In genomic region chr19:47240957-47241356, GRCm38 (mm10) we compare ENCODE assay signal across 12 mouse cellular contexts.
A peak's percentile ranks its signal among the peaks of the same experiment; 100 is the strongest.
DNase-seq lines count a peak whose midpoint lies in the region; ATAC-seq and TF ChIP-seq lines count a peak whose summit lies in the region.
"Had no signal": no experiment of that assay in that cellular context is flagged by ENCODE, and none has a peak within 500 bp of the region (broad histone marks: within the 10 kb centered on the region; RNA-seq: fewer than 3 reads in every experiment).

No protein-coding gene starts in this region.

- H3K27ac ChIP-seq in forebrain, embryonic 11.5 days (ENCODE audit: low read depth, low read length), result no peak overlapping the region
- no peak overlapping the region for H3K27ac ChIP-seq in forebrain, embryonic 15.5 days (replicated peaks)
- no peak overlapping the region for H3K27ac ChIP-seq in kidney, embryonic 15.5 days
- H3K27ac ChIP-seq in kidney, adult 2 months (ENCODE audit: insufficient read depth, low read depth, low read length), result no peak overlapping the region
- no peak overlapping the region for H3K27ac ChIP-seq in limb, embryonic 12.5 days
- H3K27ac ChIP-seq: liver, embryonic 15.5 days had no signal

- TF ChIP-seq POLR2A in kidney, adult 2 months (IDR thresholded peaks at IDR 0.05; ENCODE audit: low read depth, low read length), result no peak

- 68% methylated on average over 7 of the region's 7 CpGs for WGBS in forebrain, embryonic 11.5 days
- 70% methylated on average over 7 of the region's 7 CpGs for WGBS in forebrain, embryonic 15.5 days
- WGBS in kidney, embryonic 15.5 days, result 68% methylated on average over 7 of the region's 7 CpGs
- 74% methylated on average over 7 of the region's 7 CpGs for WGBS in kidney, adult 2 months
- 59% methylated on average over 7 of the region's 7 CpGs for WGBS in limb, embryonic 12.5 days

- ATAC-seq in forebrain, embryonic 11.5 days (replicated peaks; ENCODE audit: low FRiP score), result no peak
- ATAC-seq in forebrain, embryonic 15.5 days (replicated peaks), result no peak
- no peak for ATAC-seq in kidney, embryonic 15.5 days (replicated peaks; ENCODE audit: low FRiP score)
- ATAC-seq in limb, embryonic 12.5 days (ENCODE audit: insufficient number of reproducible peaks, insufficient read depth, low FRiP score, low TSS enrichment, low read depth), result no peak

- H3K4me2 ChIP-seq in forebrain, embryonic 11.5 days (ENCODE audit: low read depth, low read length, severe bottlenecking), result peak overlapping the region; percentile 45; the same call in 1 of the 2 replicates
- H3K4me2 ChIP-seq in forebrain, embryonic 15.5 days (replicated peaks), result no peak overlapping the region
- peak overlapping the region; percentile 57 for H3K4me2 ChIP-seq in kidney, embryonic 15.5 days
- peak overlapping the region; percentile 57 for H3K4me2 ChIP-seq in limb, embryonic 12.5 days

- 0 out of 2 replicates have a peak, but pooled peaks cover 2% of the 10 kb centered on the region for H3K4me1 ChIP-seq in forebrain, embryonic 11.5 days (replicated peaks; ENCODE audit: control insufficient read depth, insufficient read depth, low read length)
- no peaks in the 10 kb centered on the region for H3K4me1 ChIP-seq in forebrain, embryonic 15.5 days
- peaks cover 16% of the 10 kb centered on the region for H3K4me1 ChIP-seq in kidney, embryonic 15.5 days
- H3K4me1 ChIP-seq in kidney, adult 2 months (ENCODE audit: control insufficient read depth, insufficient read depth, low read length), result no peaks in the 10 kb centered on the region
- H3K4me1 ChIP-seq in limb, embryonic 12.5 days (replicated peaks), result peaks cover 10% of the 10 kb centered on the region; the same call in 1 of the 2 replicates
- H3K4me1 ChIP-seq: liver, embryonic 15.5 days had no signal

- H3K9ac ChIP-seq in forebrain, embryonic 11.5 days (ENCODE audit: low read length), result no peak overlapping the region
- no peak overlapping the region for H3K9ac ChIP-seq in forebrain, embryonic 15.5 days (replicated peaks)
- H3K9ac ChIP-seq in kidney, embryonic 15.5 days, result no peak overlapping the region
- no peak overlapping the region for H3K9ac ChIP-seq in limb, embryonic 12.5 days (replicated peaks)
- H3K9ac ChIP-seq: liver, embryonic 15.5 days had no signal

- H3K4me3 ChIP-seq in forebrain, embryonic 11.5 days (ENCODE audit: low read depth, low read length), result peak overlapping the region; percentile 22
- no peak overlapping the region for H3K4me3 ChIP-seq in forebrain, embryonic 15.5 days
- peak overlapping the region; percentile 41 for H3K4me3 ChIP-seq in kidney, embryonic 15.5 days (replicated peaks)
- no peak overlapping the region for H3K4me3 ChIP-seq in kidney, adult 2 months (ENCODE audit: insufficient read depth, low read depth, low read length)
- peak overlapping the region; percentile 40; the same call in 1 of the 2 replicates for H3K4me3 ChIP-seq in limb, embryonic 12.5 days (replicated peaks)
- H3K4me3 ChIP-seq: megakaryocyte, embryonic 14.5 days had no signal

- H3K36me3 ChIP-seq in forebrain, embryonic 11.5 days (ENCODE audit: control insufficient read depth, insufficient read depth, low read length), result no peaks in the 10 kb centered on the region
- H3K36me3 ChIP-seq in forebrain, embryonic 15.5 days, result no peaks in the 10 kb centered on the region
- no peaks in the 10 kb centered on the region for H3K36me3 ChIP-seq in kidney, embryonic 15.5 days
- H3K36me3 ChIP-seq in kidney, adult 2 months (ENCODE audit: control insufficient read depth, insufficient read depth, low read length), result no peaks in the 10 kb centered on the region
- no peaks in the 10 kb centered on the region for H3K36me3 ChIP-seq in limb, embryonic 12.5 days
- H3K36me3 ChIP-seq: liver, embryonic 15.5 days had no signal

- DNase-seq in forebrain, embryonic 11.5 days (ENCODE audit: low spot score), result no peak
- no peak for DNase-seq in kidney, adult 2 months
- peak; percentile 41 for DNase-seq in ES-CJ7 (ENCODE audit: low read depth, low spot score)
- no peak for DNase-seq in gastrocnemius, postnatal 36 days
- DNase-seq in right cerebral cortex, adult 18-20 months, result no peak
- DNase-seq: adrenal gland, postnatal 10 days; kidney, adult 8-10 months had no signal

- intact Hi-C loops in gastrocnemius, postnatal 36 days (cut with DNase I), result no loop called here

- no peaks in the 10 kb centered on the region for H3K9me3 ChIP-seq in forebrain, embryonic 11.5 days (ENCODE audit: control insufficient read depth, low read length)
- no peaks in the 10 kb centered on the region for H3K9me3 ChIP-seq in forebrain, embryonic 15.5 days
- H3K9me3 ChIP-seq in kidney, embryonic 15.5 days (replicated peaks), result no peaks in the 10 kb centered on the region
- H3K9me3 ChIP-seq in limb, embryonic 12.5 days, result no peaks in the 10 kb centered on the region
- H3K9me3 ChIP-seq: liver, embryonic 15.5 days; megakaryocyte, embryonic 14.5 days had no signal

- no peak for TF ChIP-seq CTCF in kidney, adult 2 months (conservative IDR thresholded peaks at IDR 0.05; ENCODE audit: insufficient read depth, insufficient read length, low read depth, low read length)

- H3K27me3 ChIP-seq in forebrain, embryonic 11.5 days (ENCODE audit: control insufficient read depth, insufficient read depth, low read length), result no peaks in the 10 kb centered on the region
- H3K27me3 ChIP-seq in forebrain, embryonic 15.5 days, result no peaks in the 10 kb centered on the region
- H3K27me3 ChIP-seq in kidney, embryonic 15.5 days, result no peaks in the 10 kb centered on the region
- H3K27me3 ChIP-seq in kidney, adult 2 months (replicated peaks; ENCODE audit: control insufficient read depth, insufficient read depth, low read length), result no peaks in the 10 kb centered on the region
- H3K27me3 ChIP-seq in limb, embryonic 12.5 days, result peaks cover 7% of the 10 kb centered on the region; the same call in 1 of the 2 replicates

Comparison
In these comparisons a context has a peak if more than half of its experiments do, and no peak if none do; other contexts are left out.
1. H3K4me3 ChIP-seq: peak in forebrain, embryonic 11.5 days (single experiment), kidney, embryonic 15.5 days (single experiment) and limb, embryonic 12.5 days (single experiment); none in forebrain, embryonic 15.5 days (single experiment) and kidney, adult 2 months (single experiment).